Mouse (Mus musculus): ENCODE data around the gene St5. TPM values are rescaled to one million over a fixed set of nuclear protein-coding genes. Genes with fewer than 3 reads are reported as not detected.

The St5 gene
- polyA plus RNA-seq, 1 experiment: 35.8 TPM

DNA sequence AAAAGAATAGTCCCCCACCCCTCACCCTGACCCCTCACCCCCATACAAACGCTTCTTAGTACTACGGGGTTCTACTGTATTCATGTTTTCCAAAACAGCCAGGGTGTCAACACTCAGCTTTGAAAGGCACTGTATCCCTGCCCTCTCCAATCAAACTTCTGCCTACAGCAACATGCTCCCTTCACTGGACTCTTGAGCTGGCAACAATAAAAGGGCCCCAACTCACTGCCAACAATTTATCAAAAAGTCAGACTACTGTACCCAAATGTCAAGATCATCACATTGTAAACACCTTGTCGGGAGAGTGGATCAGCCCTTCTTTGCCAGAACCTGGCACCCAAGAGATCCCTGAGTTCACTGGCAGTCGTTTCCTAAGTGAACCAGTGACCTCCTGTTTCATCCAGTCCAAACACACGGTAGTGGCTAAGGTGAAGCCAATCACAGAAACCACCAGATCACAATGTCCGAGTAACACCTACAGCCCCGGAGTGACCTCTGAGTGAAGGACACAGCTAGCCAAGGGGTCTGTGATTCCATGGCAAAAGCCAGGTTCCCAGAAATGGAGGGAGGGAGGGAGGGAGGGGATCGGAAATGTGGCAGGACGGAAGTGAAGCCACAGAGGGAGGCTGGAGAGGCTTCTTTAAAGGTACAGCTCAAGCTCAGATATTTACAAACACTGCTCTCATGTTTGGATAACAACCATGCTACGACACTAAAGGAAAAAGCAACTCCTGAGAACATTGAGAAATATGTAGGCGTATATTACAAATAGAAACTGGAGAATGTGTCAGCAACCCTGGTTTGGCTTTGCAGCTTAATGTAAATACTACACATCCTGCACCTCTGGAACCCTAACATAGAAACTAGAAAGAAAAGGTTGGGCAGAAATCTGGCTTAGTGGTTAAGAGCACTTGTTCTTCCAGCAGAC lies 136.3 kb downstream of the St5 start:
- DNase-seq (ENCODE audit: low read depth): no peak

DNA sequence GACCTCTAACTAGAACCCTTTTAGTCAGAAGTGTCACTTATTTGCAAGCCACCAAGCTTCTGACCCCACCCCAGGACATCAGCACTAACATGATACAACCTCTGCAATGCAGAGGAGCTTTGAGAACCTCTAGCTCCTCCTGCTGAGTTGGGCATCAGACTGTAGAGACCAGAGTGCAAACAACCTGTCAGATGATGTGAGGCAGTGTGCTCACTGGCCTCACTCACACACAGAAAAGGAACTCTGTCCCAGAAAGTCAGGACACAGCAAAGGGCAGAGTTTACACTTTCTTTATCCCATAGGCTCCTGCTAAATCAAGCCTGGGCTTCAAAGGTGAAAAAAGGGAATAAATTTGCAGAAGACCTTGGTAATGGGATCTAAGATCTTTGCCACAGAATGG lies 137.1 kb downstream of the St5 start:
- no peak for DNase-seq (ENCODE audit: low read depth)

DNA sequence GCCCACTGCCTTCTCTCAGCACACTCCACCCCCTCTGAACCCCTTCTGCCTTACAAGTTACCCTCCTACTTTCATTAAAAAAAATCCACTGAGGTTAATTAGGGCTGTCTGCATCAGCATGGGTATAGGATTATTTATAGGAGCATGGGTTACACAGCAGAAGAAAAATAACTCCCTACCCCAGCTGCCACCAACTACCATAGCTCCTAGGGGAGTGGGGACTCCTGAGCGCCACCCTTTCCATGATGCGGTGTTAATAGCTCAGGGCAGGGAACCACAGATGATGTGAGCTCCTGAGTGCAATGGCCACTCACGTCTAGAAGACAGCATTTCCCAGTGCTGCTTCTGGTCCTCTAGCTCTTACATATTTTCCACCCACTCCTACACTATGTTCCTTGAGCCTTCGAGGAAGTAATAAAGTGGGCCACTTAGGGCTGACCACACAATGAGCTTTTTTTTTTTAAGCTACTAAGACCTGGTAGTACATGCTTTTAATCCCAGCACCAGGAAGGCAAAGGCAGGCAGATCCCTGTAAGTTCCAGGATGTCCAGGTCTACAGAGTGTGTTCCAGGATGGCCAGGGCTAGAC lies 139.5 kb downstream of the St5 start:
- DNase-seq (ENCODE audit: low read depth): no peak

- no peak for DNase-seq (ENCODE audit: low read depth)
Observed at GRCm38 (mm10) chr7:109562676-109563075, 140.7 kb downstream of the St5 start.

GRCm38 (mm10) chr7:109562154-109562599 lies 141.2 kb downstream of the St5 start:
- no peak for DNase-seq (ENCODE audit: low read depth)

DNA sequence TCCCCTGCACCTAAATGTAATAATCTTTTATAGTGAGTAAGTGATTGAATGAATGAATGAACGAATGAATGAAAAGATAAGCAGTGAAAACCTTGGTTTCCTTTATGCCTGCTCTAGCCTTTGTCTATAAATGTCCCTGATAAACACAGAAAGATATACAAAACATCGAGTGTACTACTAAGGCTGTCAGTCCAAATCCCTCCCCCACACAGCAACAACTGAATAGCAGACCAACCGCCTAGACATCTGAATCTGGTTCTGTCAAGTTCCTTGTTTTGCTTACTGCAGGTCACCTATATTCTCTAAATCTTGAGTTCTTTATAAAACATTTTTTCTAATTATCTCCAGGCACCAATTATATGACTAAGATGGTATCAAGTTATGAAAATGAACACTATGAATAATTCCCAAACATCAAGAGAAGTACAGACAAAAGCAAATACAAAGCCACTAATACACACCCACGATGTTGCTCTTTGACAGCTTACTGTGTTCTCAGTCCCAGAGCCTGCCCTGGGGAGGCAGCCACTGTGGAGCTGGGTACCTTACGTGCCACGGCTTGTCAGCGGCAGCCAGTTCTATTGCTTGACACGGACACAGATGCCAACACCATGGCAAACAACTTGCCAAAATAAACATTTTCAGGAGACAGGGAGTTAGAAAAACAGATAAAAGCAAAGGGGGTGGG lies 141.8 kb downstream of the St5 start:
- peak; percentile 88 for DNase-seq (ENCODE audit: low read depth)

DNA sequence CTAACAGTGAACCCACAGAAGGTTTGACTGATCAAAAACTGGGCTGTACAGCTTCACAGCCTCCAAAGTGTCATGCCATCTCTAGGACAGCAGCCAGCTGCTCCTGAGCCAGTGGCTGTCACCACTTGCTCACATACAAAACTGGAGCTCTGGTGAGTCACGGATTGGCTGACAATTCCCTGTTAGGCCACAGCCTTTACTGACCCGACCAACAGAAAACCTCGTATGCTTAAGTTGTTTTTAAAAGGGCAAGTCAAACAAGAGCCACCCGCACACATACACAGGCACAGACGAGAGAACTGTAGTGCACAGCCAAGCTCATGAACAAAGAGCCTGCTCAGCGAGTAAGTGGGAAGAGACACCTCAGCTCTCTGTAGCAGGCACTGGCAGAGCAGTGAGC lies 143.9 kb downstream of the St5 start:
- DNase-seq (ENCODE audit: low read depth): no peak

GRCm38 (mm10) chr7:109546726-109547125 lies 156.7 kb downstream of the St5 start:
- DNase-seq (ENCODE audit: low read depth): no peak

DNA sequence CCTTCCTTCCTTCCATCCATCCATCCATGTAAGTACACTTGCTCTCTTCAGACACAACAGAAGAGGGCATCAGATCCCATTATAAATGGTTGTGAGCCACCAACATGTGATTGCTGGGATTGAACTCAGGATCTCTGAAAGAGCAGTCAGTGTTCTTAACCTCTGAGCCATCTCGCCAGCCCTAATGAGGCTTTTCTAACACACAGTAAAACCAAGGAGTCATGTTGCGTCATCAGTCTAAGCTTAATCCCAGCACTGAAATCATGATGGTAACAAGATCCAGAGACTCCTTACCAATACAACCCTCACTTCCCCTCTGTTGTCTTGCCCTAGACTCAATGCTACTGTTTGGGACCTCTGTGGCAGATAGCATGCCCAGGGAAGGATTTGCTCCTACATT lies 157.2 kb downstream of the St5 start:
- DNase-seq (ENCODE audit: low read depth): no peak

- DNase-seq (ENCODE audit: low read depth): no peak
Observed at GRCm38 (mm10) chr7:109545255-109545993, 158.0 kb downstream of the St5 start.

- DNase-seq (ENCODE audit: low read depth): no peak
Observed at GRCm38 (mm10) chr7:109544792-109545191, 158.6 kb downstream of the St5 start.

GRCm38 (mm10) chr7:109542364-109542628 lies 161.1 kb downstream of the St5 start:
- no peak for DNase-seq (ENCODE audit: low read depth)

DNA sequence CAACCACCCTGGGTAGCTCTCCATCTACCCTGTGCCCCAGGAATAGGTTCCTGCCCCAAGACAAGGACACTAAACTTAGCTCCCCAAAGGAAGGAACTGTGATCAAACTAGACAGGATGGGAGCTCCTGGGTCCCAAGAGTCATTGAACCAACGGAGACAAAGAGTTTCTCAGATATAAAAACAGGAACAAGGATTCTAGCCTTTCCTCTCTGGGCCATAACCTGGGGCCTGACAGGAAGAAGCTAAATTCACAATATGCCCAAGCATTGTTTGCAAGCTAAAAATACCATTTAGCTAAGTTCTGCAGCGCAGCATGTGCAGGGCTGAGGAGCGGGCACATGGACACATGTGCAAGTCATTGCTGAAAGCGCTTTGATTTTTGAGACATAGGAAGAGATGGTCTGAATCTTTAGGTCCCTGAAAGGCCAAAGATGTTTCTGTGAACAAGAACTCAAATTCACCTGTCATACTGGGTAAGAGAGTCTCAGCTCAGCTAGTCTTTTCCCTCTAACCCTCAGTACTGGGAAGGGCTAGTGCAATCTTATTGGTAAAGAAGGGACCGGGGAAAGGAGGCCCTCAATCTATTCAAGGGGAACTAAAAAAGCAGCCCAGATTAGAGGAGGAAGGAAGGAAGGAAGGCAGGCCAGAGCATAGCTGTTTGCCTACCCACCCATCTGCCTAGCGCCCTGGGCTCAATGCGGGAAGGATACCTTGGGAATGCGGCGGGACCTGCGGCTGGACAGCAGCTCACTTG lies 161.6 kb downstream of the St5 start:
- no peak for DNase-seq (ENCODE audit: low read depth)

GRCm38 (mm10) chr7:109540902-109541301 lies 162.5 kb downstream of the St5 start:
- no peak for DNase-seq (ENCODE audit: low read depth)

GRCm38 (mm10) chr7:109536451-109536946 lies 166.9 kb downstream of the St5 start:
- no peak for DNase-seq (ENCODE audit: low read depth)

DNA sequence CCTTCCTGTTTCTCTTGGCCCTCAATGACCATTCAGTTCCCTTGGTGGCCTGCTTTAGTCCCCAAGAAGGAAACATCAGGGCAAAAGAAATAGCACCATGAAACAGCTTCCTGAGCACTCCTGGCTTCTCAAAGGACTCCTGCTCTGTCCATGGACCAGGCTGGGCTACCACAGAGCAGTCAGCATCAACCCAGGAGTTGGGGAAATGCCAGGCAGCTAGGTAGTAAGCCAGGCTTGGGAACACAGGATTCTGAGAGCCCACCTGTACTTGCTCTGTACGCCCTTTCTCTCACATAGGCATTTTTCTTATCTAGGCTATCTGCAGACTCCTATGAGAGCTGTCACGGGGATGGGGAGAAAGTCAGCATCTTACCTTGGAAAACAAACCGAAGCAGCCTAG lies 168.5 kb downstream of the St5 start:
- DNase-seq (ENCODE audit: low read depth): no peak

- DNase-seq (ENCODE audit: low read depth): no peak
Observed at GRCm38 (mm10) chr7:109533888-109534287, 169.5 kb downstream of the St5 start.

DNA sequence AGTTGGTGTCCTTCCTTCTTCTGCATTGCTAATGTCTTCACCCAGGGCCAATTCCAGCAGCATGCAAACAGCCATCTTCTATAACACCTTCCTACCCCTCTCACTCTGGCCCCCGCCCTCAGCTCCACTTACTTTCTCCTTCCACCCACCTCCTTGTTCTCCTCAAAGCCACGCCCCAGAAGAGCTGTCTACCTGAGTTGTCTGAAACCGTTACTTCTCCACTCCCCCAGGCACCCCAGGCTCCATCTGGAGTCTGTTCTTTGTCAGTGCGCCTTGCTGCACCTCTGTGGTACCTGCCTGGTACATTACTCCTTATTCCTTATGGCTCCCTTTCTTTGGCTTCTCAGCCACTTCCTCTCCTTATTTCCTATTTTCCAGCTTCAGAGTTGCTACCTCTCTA lies 170.3 kb downstream of the St5 start:
- no peak for DNase-seq (ENCODE audit: low read depth)

GRCm38 (mm10) chr7:109532691-109533090 lies 170.7 kb downstream of the St5 start:
- DNase-seq (ENCODE audit: low read depth): no peak

GRCm38 (mm10) chr7:109531501-109531900 lies 171.9 kb downstream of the St5 start:
- DNase-seq (ENCODE audit: low read depth): no peak

DNA sequence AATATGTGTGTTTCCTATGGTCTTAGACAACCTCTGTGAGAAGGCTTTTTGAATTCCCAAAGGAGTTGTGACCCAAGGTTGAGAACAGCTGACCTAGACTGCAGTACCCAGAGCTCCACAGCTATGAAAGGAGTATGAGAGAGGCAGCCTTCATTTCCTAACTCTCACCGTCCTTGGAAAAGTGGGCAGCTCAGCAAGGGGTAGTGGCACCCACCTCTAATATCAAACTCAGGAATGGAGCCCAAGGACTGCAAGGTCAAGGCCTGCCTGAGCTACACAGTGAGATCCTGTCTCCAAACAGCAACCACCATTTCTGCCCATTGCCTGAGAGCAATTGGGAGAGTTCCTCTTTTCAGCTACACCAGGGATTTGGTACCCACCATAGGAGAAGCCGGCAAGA lies 173.7 kb downstream of the St5 start:
- no peak for DNase-seq (ENCODE audit: low read depth)

Measured in gonadal fat pad, adult 2 months (tissue).